Mouse (Mus musculus): Measurements from ENCODE around the gene Manea. TPM values are rescaled to one million over a fixed set of nuclear protein-coding genes. Genes with fewer than 3 reads are reported as not detected.

Manea gene
- polyA plus RNA-seq (2012; rRNA removed) = 14.3 and 18.1 TPM in 2 replicates

DNA sequence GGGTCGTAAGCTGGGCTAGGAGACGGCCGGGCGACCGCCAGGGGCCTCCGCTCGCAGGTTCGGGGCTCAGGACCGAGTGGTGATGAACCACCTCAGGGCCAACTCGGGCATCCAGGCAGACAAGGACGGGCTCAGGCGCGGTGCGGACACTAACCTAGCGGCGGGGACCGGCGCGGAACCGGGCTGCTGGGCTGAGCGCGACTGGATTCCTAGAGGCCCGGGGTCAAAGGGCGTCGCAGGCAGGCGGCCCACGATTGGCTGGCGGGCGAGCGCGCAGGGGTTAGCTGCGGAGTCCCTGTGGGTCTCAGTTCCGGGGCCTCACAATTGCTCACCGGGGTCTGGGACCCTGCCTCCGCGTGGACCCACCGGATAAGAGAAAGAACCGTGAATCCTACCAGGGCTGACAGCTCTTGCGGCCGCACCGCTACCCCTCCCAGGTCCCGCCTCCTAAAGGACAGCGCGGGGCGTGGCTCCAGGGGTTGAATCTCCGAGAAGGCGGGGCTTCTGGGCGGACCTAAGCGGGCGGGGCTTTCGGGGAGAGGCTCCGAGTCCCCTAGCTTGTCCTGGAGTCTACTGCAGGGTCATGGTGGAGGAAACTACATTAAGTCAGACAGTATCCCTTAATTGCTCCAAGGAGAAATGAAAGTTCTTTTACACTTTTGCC lies at the start of gene Manea:
Gene Manea (minus strand): TSS at position 449 of the 664 bp plus-strand sequence.
- Histone ChIP-seq H3K36me3 (ENCODE audit: control insufficient read depth, insufficient read depth, low read length) (no peaks in the 10 kb centered on the region), H3K4me1 (ENCODE audit: control insufficient read depth, insufficient read depth, insufficient read length) (peaks cover 4% of the 10 kb centered on the region), H3K27ac (ENCODE audit: insufficient read depth, low read length) (peak within 1 kb of the TSS; percentile 90), H3K4me3 (ENCODE audit: extremely low read depth, insufficient read depth, insufficient read length) (peak within 1 kb of the TSS; percentile 77), H3K27me3 (ENCODE audit: control insufficient read depth, insufficient read depth, low read length) (no peaks in the 10 kb centered on the region)
- TF ChIP-seq CTCF (IDR thresholded peaks at IDR 0.05; ENCODE audit: extremely low read depth, insufficient read depth, insufficient read length, insufficient replicate concordance) (peak; percentile 15; the same call in 1 of the 2 replicates), POLR2A (IDR thresholded peaks at IDR 0.05; ENCODE audit: low read depth, low read length) (peak; percentile 29)
- 1% methylated on average over 52 of the region's 52 CpGs for WGBS
- peak; percentile 81 to 94 for DNase-seq (ENCODE audit: low read depth in 1 of 2, low spot score in 2 of 2)

DNA sequence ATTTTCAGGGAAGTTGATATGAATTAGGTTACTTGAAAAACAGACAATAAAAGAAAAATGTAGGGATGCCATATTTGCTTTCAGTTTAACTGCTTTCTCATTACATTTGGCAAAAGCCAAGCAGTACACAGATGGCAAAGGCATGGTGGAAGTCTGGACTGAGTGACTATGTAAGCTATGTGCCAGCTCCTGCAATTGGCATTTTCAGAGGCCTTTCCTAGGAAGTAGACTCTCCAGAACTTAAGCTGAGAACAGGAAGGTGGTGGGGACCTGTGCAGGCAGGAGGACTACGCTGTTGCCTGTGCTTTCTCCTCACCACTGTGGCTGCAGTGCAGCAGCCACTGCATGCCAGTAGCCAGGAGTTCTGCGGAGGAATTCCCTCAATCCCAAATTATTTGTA lies 7.9 kb upstream of the Manea start:
- no peaks in the 10 kb centered on the region for H3K27me3 ChIP-seq (ENCODE audit: control insufficient read depth, insufficient read depth, low read length)
- TF ChIP-seq POLR2A (IDR thresholded peaks at IDR 0.05; ENCODE audit: low read depth, low read length) = no peak
- no peak for TF ChIP-seq CTCF (IDR thresholded peaks at IDR 0.05; ENCODE audit: extremely low read depth, insufficient read depth, insufficient read length, insufficient replicate concordance)
- DNase-seq (ENCODE audit: low read depth in 1 of 2, low spot score in 2 of 2) = no peak
- no peak overlapping the region for H3K4me3 ChIP-seq (ENCODE audit: extremely low read depth, insufficient read depth, insufficient read length)
- H3K4me1 ChIP-seq (ENCODE audit: control insufficient read depth, insufficient read depth, insufficient read length) = no peaks in the 10 kb centered on the region
- WGBS = 93% methylated on average over 2 of the region's 2 CpGs
- H3K27ac ChIP-seq (ENCODE audit: insufficient read depth, low read length) = no peak overlapping the region
- H3K36me3 ChIP-seq (ENCODE audit: control insufficient read depth, insufficient read depth, low read length) = no peaks in the 10 kb centered on the region

DNA sequence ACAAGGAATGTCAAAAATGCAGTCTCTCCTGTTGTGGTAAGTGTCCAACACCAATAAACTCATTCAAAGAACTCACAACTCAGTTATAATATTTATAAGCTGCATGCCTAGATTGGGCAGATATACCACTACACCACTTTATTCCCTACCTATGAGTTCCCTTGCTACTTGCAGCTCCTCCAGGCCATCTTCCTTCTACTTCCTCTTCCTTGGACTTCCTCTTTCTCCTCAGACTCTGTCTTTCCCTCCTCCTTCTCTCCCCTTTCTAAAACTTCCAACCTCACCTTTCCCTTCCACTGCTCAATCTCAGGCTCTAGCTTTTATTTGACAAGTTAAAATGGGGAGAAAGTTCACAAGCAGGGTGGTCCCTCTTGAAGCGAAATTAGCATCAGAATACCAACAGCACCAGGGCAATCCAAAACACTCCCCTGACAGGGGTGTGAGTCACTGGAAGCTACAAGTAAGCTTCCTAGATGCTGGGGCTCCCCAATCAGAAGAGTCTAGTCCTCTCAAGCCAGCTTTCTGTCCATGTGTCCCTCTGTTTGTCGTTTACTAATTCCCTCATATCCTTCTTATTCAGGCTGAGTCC lies 7.0 kb upstream of the Manea start:
- no peak overlapping the region for H3K27ac ChIP-seq (ENCODE audit: insufficient read depth, low read length)

DNA sequence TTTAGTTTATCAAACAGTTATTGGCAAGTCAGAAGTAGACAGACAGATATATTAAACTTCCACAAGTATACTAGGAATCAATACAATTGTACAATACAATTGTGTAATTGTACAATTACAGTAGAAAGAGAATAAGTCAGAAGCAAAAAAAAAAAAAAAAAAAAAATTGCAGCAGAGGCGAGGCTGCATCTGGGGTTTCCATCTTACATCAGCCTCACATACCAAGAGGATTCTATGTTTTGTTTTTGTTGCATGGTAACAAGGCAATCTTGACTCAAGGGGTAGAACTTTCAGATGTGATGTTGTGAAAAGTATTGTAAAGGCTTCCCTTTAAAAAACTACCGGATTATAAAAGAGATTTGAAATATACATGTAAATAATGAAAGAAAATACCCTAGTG lies 548 bp upstream of the Manea start:
- DNase-seq (ENCODE audit: low read depth in 1 of 2, low spot score in 2 of 2) = peak in 1 of 2 experiments; percentile 8
- Histone ChIP-seq H3K27me3 (ENCODE audit: control insufficient read depth, insufficient read depth, low read length) (no peaks in the 10 kb centered on the region), H3K4me1 (ENCODE audit: control insufficient read depth, insufficient read depth, insufficient read length) (peaks cover 4% of the 10 kb centered on the region), H3K27ac (ENCODE audit: insufficient read depth, low read length) (no peak overlapping the region), H3K36me3 (ENCODE audit: control insufficient read depth, insufficient read depth, low read length) (no peaks in the 10 kb centered on the region), H3K4me3 (ENCODE audit: extremely low read depth, insufficient read depth, insufficient read length) (no peak overlapping the region; the same call in 1 of the 2 replicates)
- no peak for TF ChIP-seq POLR2A (IDR thresholded peaks at IDR 0.05; ENCODE audit: low read depth, low read length)
- TF ChIP-seq CTCF (IDR thresholded peaks at IDR 0.05; ENCODE audit: extremely low read depth, insufficient read depth, insufficient read length, insufficient replicate concordance) = no peak
- 45% methylated on average over 2 of the region's 2 CpGs for WGBS

More for the DNA sequence above, 7.0 kb upstream of the Manea start:
- Histone ChIP-seq H3K36me3 (ENCODE audit: control insufficient read depth, insufficient read depth, low read length) (no peaks in the 10 kb centered on the region), H3K4me1 (ENCODE audit: control insufficient read depth, insufficient read depth, insufficient read length) (no peaks in the 10 kb centered on the region), H3K4me3 (ENCODE audit: extremely low read depth, insufficient read depth, insufficient read length) (no peak overlapping the region), H3K27me3 (ENCODE audit: control insufficient read depth, insufficient read depth, low read length) (no peaks in the 10 kb centered on the region)
- no peak for TF ChIP-seq POLR2A (IDR thresholded peaks at IDR 0.05; ENCODE audit: low read depth, low read length)
- no peak for TF ChIP-seq CTCF (IDR thresholded peaks at IDR 0.05; ENCODE audit: extremely low read depth, insufficient read depth, insufficient read length, insufficient replicate concordance)
- no peak for DNase-seq (ENCODE audit: low read depth in 1 of 2, low spot score in 2 of 2)
- WGBS = 57% methylated on average over 2 of the region's 2 CpGs

DNA sequence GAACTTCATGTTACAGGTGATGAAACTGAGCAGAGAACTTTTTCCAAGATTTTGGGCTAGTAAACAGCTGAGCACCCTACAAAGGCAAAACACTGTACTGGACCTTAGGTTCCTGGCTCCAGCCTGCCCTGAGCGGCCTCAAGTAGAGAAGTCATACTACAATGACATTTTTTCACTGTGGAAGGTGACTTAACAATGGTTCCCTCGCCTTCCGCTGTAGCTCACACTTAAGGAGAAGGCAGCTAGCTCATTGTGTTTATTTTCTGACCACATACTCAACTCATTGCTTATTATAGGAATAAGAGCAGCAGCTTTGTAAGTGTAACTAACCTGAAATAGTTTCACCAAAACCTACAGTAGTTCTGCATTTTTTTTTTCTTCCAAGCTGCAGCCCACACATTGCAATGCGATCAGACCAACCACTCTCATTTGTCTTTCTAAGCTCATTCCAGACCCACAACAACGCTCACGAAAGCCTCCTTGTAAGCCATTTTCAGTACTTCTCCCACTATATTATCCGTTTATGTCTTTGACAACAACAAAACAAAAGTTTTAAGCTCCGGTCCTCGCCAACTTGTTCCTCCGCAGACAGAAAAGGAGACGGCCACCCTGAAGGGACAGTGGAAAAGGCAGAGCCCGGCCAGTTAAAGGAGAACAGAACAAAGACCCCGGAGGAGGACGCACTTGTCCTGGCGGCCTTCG lies 799 bp downstream of the Manea start:
- peak in 1 of 2 experiments; percentile 5 for DNase-seq (ENCODE audit: low read depth in 1 of 2, low spot score in 2 of 2)
- Histone ChIP-seq H3K4me1 (ENCODE audit: control insufficient read depth, insufficient read depth, insufficient read length) (peaks cover 4% of the 10 kb centered on the region), H3K27ac (ENCODE audit: insufficient read depth, low read length) (peak overlapping the region; percentile 90), H3K4me3 (ENCODE audit: extremely low read depth, insufficient read depth, insufficient read length) (peak overlapping the region; percentile 77), H3K27me3 (ENCODE audit: control insufficient read depth, insufficient read depth, low read length) (no peaks in the 10 kb centered on the region), H3K36me3 (ENCODE audit: control insufficient read depth, insufficient read depth, low read length) (no peaks in the 10 kb centered on the region)
- TF ChIP-seq POLR2A (IDR thresholded peaks at IDR 0.05; ENCODE audit: low read depth, low read length) = no peak
- no peak for TF ChIP-seq CTCF (IDR thresholded peaks at IDR 0.05; ENCODE audit: extremely low read depth, insufficient read depth, insufficient read length, insufficient replicate concordance)
- WGBS = 3% methylated on average over 16 of the region's 16 CpGs

DNA sequence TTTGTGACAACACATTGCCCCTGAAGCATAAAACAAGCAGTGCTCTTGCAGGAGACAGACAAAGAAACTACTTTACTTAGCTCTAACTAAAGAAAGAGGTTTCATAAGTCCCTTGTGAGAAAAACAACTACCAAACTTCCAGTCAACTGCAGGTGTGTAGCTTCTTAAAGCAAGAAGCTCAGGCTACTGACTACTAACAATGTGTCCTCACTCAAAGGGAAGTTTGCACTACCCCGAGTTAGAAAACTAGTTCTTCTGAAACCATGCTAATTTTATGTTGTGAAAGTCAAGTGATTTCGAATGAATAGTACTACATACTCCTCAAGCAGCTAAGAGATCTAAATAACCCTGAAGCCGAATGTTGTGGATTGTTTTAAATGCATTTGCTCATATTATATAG lies 1.6 kb downstream of the Manea start:
- 23% methylated on average over 3 of the region's 3 CpGs for WGBS
- H3K27me3 ChIP-seq (ENCODE audit: control insufficient read depth, insufficient read depth, low read length) = no peaks in the 10 kb centered on the region
- H3K27ac ChIP-seq (ENCODE audit: insufficient read depth, low read length) = peak overlapping the region; percentile 15; the same call in 1 of the 2 replicates
- peaks cover 4% of the 10 kb centered on the region for H3K4me1 ChIP-seq (ENCODE audit: control insufficient read depth, insufficient read depth, insufficient read length)
- H3K36me3 ChIP-seq (ENCODE audit: control insufficient read depth, insufficient read depth, low read length) = no peaks in the 10 kb centered on the region; the same call in 1 of the 2 replicates
- peak in 1 of 2 experiments; percentile 1 for DNase-seq (ENCODE audit: low read depth in 1 of 2, low spot score in 2 of 2)
- H3K4me3 ChIP-seq (ENCODE audit: extremely low read depth, insufficient read depth, insufficient read length) = no peak overlapping the region; the same call in 1 of the 2 replicates
- TF ChIP-seq POLR2A (IDR thresholded peaks at IDR 0.05; ENCODE audit: low read depth, low read length) (no peak), CTCF (IDR thresholded peaks at IDR 0.05; ENCODE audit: extremely low read depth, insufficient read depth, insufficient read length, insufficient replicate concordance) (no peak)

Data from spleen, adult 2 months (tissue).